In the genomic region with DNA sequence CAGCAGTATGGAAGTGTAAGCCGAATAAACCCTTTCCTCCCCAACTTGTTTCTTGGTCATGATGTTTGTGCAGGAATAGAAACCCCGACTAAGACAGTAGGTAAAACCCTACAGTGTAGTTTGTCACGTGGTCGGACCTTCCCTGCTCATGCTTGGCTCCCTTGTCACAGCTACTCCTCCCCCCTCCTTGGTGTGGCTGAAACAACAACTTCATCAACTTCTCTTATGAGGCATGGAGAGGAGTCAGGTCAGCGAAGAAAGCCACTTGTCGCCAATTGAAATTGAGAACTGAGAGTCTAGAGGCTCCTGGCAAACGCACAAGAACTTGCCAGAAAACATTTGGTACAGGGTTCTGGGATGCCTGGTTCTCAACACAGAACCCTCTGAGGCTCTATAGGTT, we compare ENCODE assay signal across 27 mouse cellular contexts.
DNase-seq lines count a peak whose midpoint lies in the region; ATAC-seq and TF ChIP-seq lines count a peak whose summit lies in the region.
"Had no signal": no experiment of that assay in that cellular context is flagged by ENCODE, and none has a peak within 500 bp of the region (broad histone marks: within the 10 kb centered on the region; RNA-seq: fewer than 3 reads in every experiment).

No protein-coding gene starts in this region.

- no peak overlapping the region for H3K4me2 ChIP-seq in lung, postnatal 0 days (replicated peaks; ENCODE audit: low read depth, low read length)
- no peak overlapping the region; the same call in 1 of the 2 replicates for H3K4me2 ChIP-seq in CH12.LX (ENCODE audit: insufficient read depth, low read depth, poor library complexity, severe bottlenecking)
- H3K4me2 ChIP-seq in forebrain, postnatal 0 days (ENCODE audit: low read depth): no peak overlapping the region
- H3K4me2 ChIP-seq: embryonic facial prominence, embryonic 12.5 days; embryonic facial prominence, embryonic 15.5 days; forebrain, embryonic 13.5 days; heart, embryonic 13.5 days; hindbrain, embryonic 12.5 days; hindbrain, embryonic 15.5 days had no signal

- WGBS in lung, adult 2 months: 68% methylated on average over 7 of the region's 7 CpGs
- 67% methylated on average over 7 of the region's 7 CpGs for WGBS in lung, postnatal 0 days
- 94% methylated on average over 6 of the region's 7 CpGs for WGBS in forebrain, postnatal 0 days

- TF ChIP-seq POLR2A in lung, adult 2 months (IDR thresholded peaks at IDR 0.05; ENCODE audit: borderline replicate concordance, extremely low read depth, low read depth, low read length): no peak
- TF ChIP-seq POLR2A in CH12.LX (IDR thresholded peaks at IDR 0.05; ENCODE audit: low read depth, low read length): no peak

- no peaks in the 10 kb centered on the region for H3K36me3 ChIP-seq in lung, postnatal 0 days (ENCODE audit: insufficient read depth, low read length)
- no peaks in the 10 kb centered on the region for H3K36me3 ChIP-seq in CH12.LX (replicated peaks in 1 of 2; ENCODE audit: control insufficient read depth in 1 of 2, insufficient read depth in 1 of 2, low read length in 1 of 2)
- no peaks in the 10 kb centered on the region for H3K36me3 ChIP-seq in forebrain, postnatal 0 days (ENCODE audit: insufficient read depth)
- H3K36me3 ChIP-seq: embryonic facial prominence, embryonic 12.5 days; embryonic facial prominence, embryonic 15.5 days; G1E; heart, embryonic 10.5 days; heart, embryonic 13.5 days; hindbrain, embryonic 12.5 days; hindbrain, embryonic 15.5 days had no signal

- in situ Hi-C loops in CH12.LX (cut with MboI; ENCODE audit: low pct_ligation_motif_present, low pct_unique_long_range_greater_than_20kb, low sequenced_read_pairs): no loop called here

- no peak; the same call in 1 of the 2 replicates for TF ChIP-seq RAD21 in CH12.LX (IDR thresholded peaks at IDR 0.05; ENCODE audit: low read depth, low read length)

- no peak for ATAC-seq in lung, postnatal 0 days
- ATAC-seq in megakaryocyte, adult 5-6 weeks (ENCODE audit: poor library complexity, severe bottlenecking): peak; percentile 57
- no peak for ATAC-seq in forebrain, postnatal 0 days
- ATAC-seq: forebrain, embryonic 13.5 days; forebrain, embryonic 16.5 days had no signal

- 0 out of 2 replicates have a peak, but pooled peaks cover 2% of the 10 kb centered on the region for H3K4me1 ChIP-seq in lung, adult 2 months (ENCODE audit: control insufficient read depth, insufficient read depth, low read length)
- no peaks in the 10 kb centered on the region for H3K4me1 ChIP-seq in lung, postnatal 0 days (ENCODE audit: insufficient read depth, low read depth, low read length)
- H3K4me1 ChIP-seq in CH12.LX (ENCODE audit: control insufficient read depth in 1 of 2, insufficient read depth in 2 of 2): peaks cover 10 to 34% of the 10 kb centered on the region in 2 experiments
- H3K4me1 ChIP-seq in forebrain, postnatal 0 days (ENCODE audit: insufficient read depth): no peaks in the 10 kb centered on the region
- H3K4me1 ChIP-seq: embryonic facial prominence, embryonic 12.5 days; embryonic facial prominence, embryonic 15.5 days; forebrain, embryonic 13.5 days; hindbrain, embryonic 12.5 days; hindbrain, embryonic 15.5 days had no signal

- no peak for TF ChIP-seq EP300 in lung, postnatal 0 days (IDR thresholded peaks at IDR 0.05)
- TF ChIP-seq EP300 in CH12.LX (IDR thresholded peaks at IDR 0.05; ENCODE audit: low read length): no peak; the same call in 1 of the 2 replicates

- DNase-seq in lung, adult 2 months: peak; percentile 30
- DNase-seq in lung, postnatal 0 days (ENCODE audit: low spot score): no peak
- DNase-seq in A20 (ENCODE audit: low read depth, low spot score): peak; percentile 16
- DNase-seq in CH12.LX (ENCODE audit: extremely low read depth): peak; percentile 75
- DNase-seq in adrenal gland, adult 2 months: no peak
- no peak for DNase-seq in forebrain, postnatal 0 days
- no peak for DNase-seq in left cerebral cortex, adult 18-20 months (ENCODE audit: low spot score in 2 of 2)
- DNase-seq: adrenal gland, adult 8-10 months; adrenal gland, postnatal 25 days; cerebellum, adult 11-12 months; cerebellum, adult 8-10 months; cerebellum, postnatal 10 days; cerebellum, postnatal 36 days; gastrocnemius, adult 2 months; gastrocnemius, postnatal 14 days; heart, adult 2 months had no signal

- H3K4me3 ChIP-seq in lung, adult 2 months (replicated peaks; ENCODE audit: extremely low read depth, low read depth, low read length): no peak overlapping the region
- no peak overlapping the region for H3K4me3 ChIP-seq in lung, postnatal 0 days (ENCODE audit: low read depth, low read length)
- no peak overlapping the region for H3K4me3 ChIP-seq in CH12.LX (replicated peaks in 1 of 3; ENCODE audit: low read depth in 2 of 3, low read length in 2 of 3, poor library complexity in 1 of 3)
- no peak overlapping the region for H3K4me3 ChIP-seq in forebrain, postnatal 0 days (ENCODE audit: low read depth, low read length)
- H3K4me3 ChIP-seq: embryonic facial prominence, embryonic 12.5 days; embryonic facial prominence, embryonic 15.5 days; erythroblast, embryonic 14.5 days; forebrain, embryonic 13.5 days; gastrocnemius, adult 2 months; heart, adult 2 months; heart, embryonic 10.5 days; heart, embryonic 13.5 days; hindbrain, embryonic 12.5 days; hindbrain, embryonic 15.5 days had no signal

- no peak overlapping the region for H3K27ac ChIP-seq in lung, postnatal 0 days (ENCODE audit: low read length)
- H3K27ac ChIP-seq in CH12.LX (ENCODE audit: insufficient read depth, low read depth): no peak overlapping the region
- H3K27ac ChIP-seq in forebrain, postnatal 0 days (ENCODE audit: low read depth, low read length): no peak overlapping the region
- H3K27ac ChIP-seq: embryonic facial prominence, embryonic 12.5 days; embryonic facial prominence, embryonic 15.5 days; forebrain, embryonic 13.5 days; gastrocnemius, adult 2 months; heart, adult 2 months; heart, embryonic 10.5 days; heart, embryonic 13.5 days; hindbrain, embryonic 12.5 days; hindbrain, embryonic 15.5 days had no signal

- no peak for TF ChIP-seq CTCF in lung, adult 2 months (IDR thresholded peaks at IDR 0.05; ENCODE audit: insufficient read depth, low read length)
- TF ChIP-seq CTCF in lung, postnatal 0 days (IDR thresholded peaks at IDR 0.05): no peak
- TF ChIP-seq CTCF in CH12.LX (conservative IDR thresholded peaks at IDR 0.05 in 1 of 2, IDR thresholded peaks at IDR 0.05 in 1 of 2; ENCODE audit: low read depth in 2 of 2, low read length in 2 of 2): no peak
- no peak for TF ChIP-seq CTCF in forebrain, postnatal 0 days (IDR thresholded peaks at IDR 0.05; ENCODE audit: low read depth)

- dilution Hi-C loops in CH12.LX (cut with MboI; ENCODE audit: extremely low pct_ligation_motif_present, extremely low pct_unique_long_range_greater_than_20kb, low sequenced_read_pairs): no loop called here

- H3K9ac ChIP-seq in lung, postnatal 0 days (replicated peaks; ENCODE audit: low read depth): no peak overlapping the region
- H3K9ac ChIP-seq in CH12.LX (ENCODE audit: insufficient read depth, low read depth): no peak overlapping the region
- H3K9ac ChIP-seq in forebrain, postnatal 0 days: no peak overlapping the region
- H3K9ac ChIP-seq: embryonic facial prominence, embryonic 12.5 days; embryonic facial prominence, embryonic 15.5 days; forebrain, embryonic 13.5 days; heart, embryonic 13.5 days; hindbrain, embryonic 12.5 days; hindbrain, embryonic 15.5 days had no signal

- H3K9me3 ChIP-seq in lung, postnatal 0 days (ENCODE audit: low read length): no peaks in the 10 kb centered on the region
- no peaks in the 10 kb centered on the region for H3K9me3 ChIP-seq in CH12.LX (replicated peaks; ENCODE audit: low read length)
- H3K9me3 ChIP-seq in forebrain, postnatal 0 days (ENCODE audit: low read length): no peaks in the 10 kb centered on the region
- H3K9me3 ChIP-seq: embryonic facial prominence, embryonic 12.5 days; embryonic facial prominence, embryonic 15.5 days; forebrain, embryonic 13.5 days; G1E; heart, embryonic 10.5 days; heart, embryonic 13.5 days; hindbrain, embryonic 12.5 days; hindbrain, embryonic 15.5 days had no signal

- H3K27me3 ChIP-seq in lung, postnatal 0 days (replicated peaks; ENCODE audit: insufficient read depth, low read length): no peaks in the 10 kb centered on the region
- no peaks in the 10 kb centered on the region for H3K27me3 ChIP-seq in CH12.LX (replicated peaks)
- H3K27me3 ChIP-seq in forebrain, postnatal 0 days (ENCODE audit: insufficient read depth, low read length): no peaks in the 10 kb centered on the region
- H3K27me3 ChIP-seq: embryonic facial prominence, embryonic 12.5 days; embryonic facial prominence, embryonic 15.5 days; forebrain, embryonic 13.5 days; heart, embryonic 13.5 days; hindbrain, embryonic 12.5 days; hindbrain, embryonic 15.5 days had no signal

- H3K79me2 ChIP-seq in CH12.LX (replicated peaks; ENCODE audit: control insufficient read depth, extremely low read depth, insufficient read depth, poor library complexity, severe bottlenecking): no peaks in the 10 kb centered on the region

TF ChIP-seq in CH12.LX, 34 proteins besides CTCF, POLR2A, EP300 and RAD21:
- peak; percentile 52 for TF ChIP-seq USF1 (IDR thresholded peaks at IDR 0.05; ENCODE audit: low read depth, low read length)
- TF ChIP-seq TCF12 (IDR thresholded peaks at IDR 0.05; ENCODE audit: low read depth, low read length): no peak
- peak; percentile 74 for TF ChIP-seq BHLHE40 (IDR thresholded peaks at IDR 0.05; ENCODE audit: low read depth, low read length)
- peak; percentile 75; the same call in 1 of the 2 replicates for TF ChIP-seq IRF4 (IDR thresholded peaks at IDR 0.05; ENCODE audit: low read depth, low read length)
- TF ChIP-seq HCFC1 (IDR thresholded peaks at IDR 0.05; ENCODE audit: low read depth, low read length): no peak
- TF ChIP-seq USF2 (conservative IDR thresholded peaks at IDR 0.05; ENCODE audit: low read depth, low read length): peak; percentile 64
- TF ChIP-seq MAX (IDR thresholded peaks at IDR 0.05; ENCODE audit: low read length): peak; percentile 86
- TF ChIP-seq ETS1 (conservative IDR thresholded peaks at IDR 0.05; ENCODE audit: low read depth, low read length): peak; percentile 25; the same call in 1 of the 2 replicates
- no peak for TF ChIP-seq MAZ (IDR thresholded peaks at IDR 0.05; ENCODE audit: low read depth, low read length)
- 0 out of 2 replicates have a peak, but pooled peaks have one; percentile 52 for TF ChIP-seq CHD2 (IDR thresholded peaks at IDR 0.05; ENCODE audit: low read length)
TF ChIP-seq in CH12.LX: peak in this region for 7.

Comparison
In these comparisons a context has a peak if more than half of its experiments do, and no peak if none do; other contexts are left out.
1. DNase-seq: peak in lung, adult 2 months (single experiment), A20 (single experiment) and CH12.LX (single experiment); none in lung, postnatal 0 days (single experiment), adrenal gland, adult 2 months (single experiment), forebrain, postnatal 0 days (single experiment) and left cerebral cortex, adult 18-20 months (0 of 2).